Mouse (Mus musculus) adipocyte (in vitro differentiated cells): ENCODE results near the gene Fgf2.

Source experiments
- DNase-seq: peaks from one replicate; pipeline ENCODE4 v3.0.0-alpha.2; 2016; ENCODE audit warnings: low spot score

Gene Fgf2

GRCm38 (mm10) chr3:37348221-37349165 lies at the start of gene Fgf2:
Fgf2 (plus strand) TSS chr3:37348346.
- peak; percentile 68 for DNase-seq

- DNase-seq, result no peak
Measured at GRCm38 (mm10) chr3:37299470-37299869, 48.7 kb upstream of the Fgf2 start.

- peak; percentile 65 for DNase-seq
Measured at GRCm38 (mm10) chr3:37302685-37303084, 45.5 kb upstream of the Fgf2 start.

GRCm38 (mm10) chr3:37303392-37304139 lies 44.6 kb upstream of the Fgf2 start:
- peak; percentile 47 for DNase-seq

- DNase-seq, result no peak
Measured at GRCm38 (mm10) chr3:37311897-37312369, 36.2 kb upstream of the Fgf2 start.

GRCm38 (mm10) chr3:37312370-37312941 lies 35.7 kb upstream of the Fgf2 start, which contains the start of the genes Bbs12 and Cetn4:
Bbs12 (plus strand) TSS chr3:37312554.
Cetn4 (minus strand) TSS chr3:37312708.
- peak; percentile 91 for DNase-seq

GRCm38 (mm10) chr3:37313371-37313770 lies 34.8 kb upstream of the Fgf2 start:
- peak; percentile 57 for DNase-seq

GRCm38 (mm10) chr3:37316233-37316632 lies 31.9 kb upstream of the Fgf2 start:
- peak; percentile 48 for DNase-seq

GRCm38 (mm10) chr3:37324310-37324709 lies 23.8 kb upstream of the Fgf2 start:
- DNase-seq, result peak; percentile 71

- peak; percentile 55 for DNase-seq
Measured at GRCm38 (mm10) chr3:37325317-37326112, 22.6 kb upstream of the Fgf2 start.

- DNase-seq, result no peak
Measured at GRCm38 (mm10) chr3:37326627-37327026, 21.5 kb upstream of the Fgf2 start.

- DNase-seq, result peak; percentile 39
Measured at GRCm38 (mm10) chr3:37328489-37328888, 19.7 kb upstream of the Fgf2 start.

GRCm38 (mm10) chr3:37329963-37330362 lies 18.2 kb upstream of the Fgf2 start:
- no peak for DNase-seq

GRCm38 (mm10) chr3:37331999-37332449 lies 16.1 kb upstream of the Fgf2 start:
- DNase-seq, result peak; percentile 55

- no peak for DNase-seq
Measured at GRCm38 (mm10) chr3:37334053-37334452, 14.1 kb upstream of the Fgf2 start.

- peak; percentile 45 for DNase-seq
Measured at GRCm38 (mm10) chr3:37341110-37341509, 7.0 kb upstream of the Fgf2 start.

GRCm38 (mm10) chr3:37342811-37343210 lies 5.3 kb upstream of the Fgf2 start:
- peak; percentile 32 for DNase-seq

- no peak for DNase-seq
Measured at GRCm38 (mm10) chr3:37347671-37348070, 475 bp upstream of the Fgf2 start.

GRCm38 (mm10) chr3:37349166-37349548 lies 1.0 kb downstream of the Fgf2 start:
- DNase-seq, result no peak

GRCm38 (mm10) chr3:37350386-37350785 lies 2.2 kb downstream of the Fgf2 start:
- no peak for DNase-seq

GRCm38 (mm10) chr3:37353951-37354481 lies 5.9 kb downstream of the Fgf2 start:
- DNase-seq, result peak; percentile 48
